12 mouse cellular contexts compared by ENCODE assay signal in the genomic region with DNA sequence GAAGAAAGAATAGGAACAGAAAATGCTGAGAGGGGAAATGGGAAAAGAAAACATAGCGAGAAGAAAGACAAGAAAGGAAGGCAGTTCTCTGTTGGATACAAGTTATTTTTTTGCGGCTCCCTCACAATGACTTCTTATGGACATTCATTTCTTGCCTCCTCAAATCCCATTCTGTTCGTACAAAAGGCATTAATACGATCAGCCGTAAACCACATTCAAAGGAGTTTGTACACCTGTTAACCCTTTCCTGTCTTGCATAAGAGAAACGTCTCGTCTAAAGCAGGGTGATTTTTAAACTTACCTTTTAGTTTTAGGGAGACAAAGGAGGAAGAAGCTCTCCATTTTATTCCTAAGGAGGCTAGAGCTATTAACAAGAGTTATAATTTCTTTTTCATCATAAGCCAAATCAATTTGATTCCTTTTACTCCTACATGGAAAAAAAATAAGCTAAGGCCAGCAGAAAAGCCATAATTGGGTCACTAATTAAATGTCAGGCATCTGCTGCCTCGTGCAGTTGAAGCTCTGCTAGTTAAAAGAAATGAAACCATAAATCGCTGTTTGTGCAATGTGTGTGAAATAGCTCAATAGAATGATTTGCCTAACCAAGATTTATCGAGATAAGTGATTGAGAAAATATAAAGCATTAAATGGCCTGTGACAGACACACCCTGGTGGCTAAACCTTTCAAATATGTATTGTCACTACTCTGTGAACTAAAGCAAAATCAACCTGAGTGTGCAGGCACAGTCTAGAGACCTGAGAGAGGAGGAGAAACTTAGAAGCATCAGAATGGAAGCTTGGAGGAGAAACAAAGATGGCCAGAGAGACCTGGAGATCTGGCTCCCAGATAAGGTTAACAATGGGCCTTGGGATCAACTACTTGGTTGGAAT.
A peak's percentile ranks its signal among the peaks of the same experiment; 100 is the strongest.
DNase-seq lines count a peak whose midpoint lies in the region; ATAC-seq lines count a peak whose summit lies in the region.
"Had no signal": no experiment of that assay in that cellular context is flagged by ENCODE, and none has a peak within 500 bp of the region (broad histone marks: within the 10 kb centered on the region; RNA-seq: fewer than 3 reads in every experiment).

No protein-coding gene starts in this region.

- H3K27me3 ChIP-seq in hindbrain, embryonic 13.5 days, result no peaks in the 10 kb centered on the region
- no peaks in the 10 kb centered on the region for H3K27me3 ChIP-seq in hindbrain, embryonic 10.5 days (ENCODE audit: insufficient read depth, poor library complexity, severe bottlenecking)
- no peaks in the 10 kb centered on the region for H3K27me3 ChIP-seq in forebrain, embryonic 11.5 days (ENCODE audit: control insufficient read depth, insufficient read depth, low read length)
- no peaks in the 10 kb centered on the region for H3K27me3 ChIP-seq in midbrain, embryonic 11.5 days (ENCODE audit: control insufficient read depth, insufficient read depth, low read length)
- H3K27me3 ChIP-seq: liver, embryonic 12.5 days; megakaryocyte, embryonic 14.5 days had no signal

- H3K4me1 ChIP-seq in hindbrain, embryonic 13.5 days (replicated peaks), result no peaks in the 10 kb centered on the region
- H3K4me1 ChIP-seq in hindbrain, embryonic 10.5 days (replicated peaks), result peaks cover 8% of the 10 kb centered on the region; the same call in 1 of the 2 replicates
- no peaks in the 10 kb centered on the region; the same call in 1 of the 2 replicates for H3K4me1 ChIP-seq in forebrain, embryonic 11.5 days (replicated peaks; ENCODE audit: control insufficient read depth, insufficient read depth, low read length)
- H3K4me1 ChIP-seq in midbrain, embryonic 11.5 days (ENCODE audit: control insufficient read depth, insufficient read depth, low read length), result no peaks in the 10 kb centered on the region
- H3K4me1 ChIP-seq: liver, embryonic 12.5 days; megakaryocyte, embryonic 14.5 days had no signal

- H3K9ac ChIP-seq in hindbrain, embryonic 13.5 days, result no peak overlapping the region
- no peak overlapping the region for H3K9ac ChIP-seq in forebrain, embryonic 11.5 days (ENCODE audit: low read length)
- H3K9ac ChIP-seq in midbrain, embryonic 11.5 days (ENCODE audit: low read length), result no peak overlapping the region
- H3K9ac ChIP-seq: liver, embryonic 12.5 days had no signal

- no peak for ATAC-seq in hindbrain, embryonic 13.5 days (ENCODE audit: low FRiP score)
- ATAC-seq in forebrain, embryonic 11.5 days (replicated peaks; ENCODE audit: low FRiP score), result peak; percentile 28; the same call in 1 of the 2 replicates
- 0 out of 2 replicates have a peak, but pooled peaks have one; percentile 45 for ATAC-seq in midbrain, embryonic 11.5 days (ENCODE audit: low FRiP score)
- ATAC-seq: liver, embryonic 12.5 days had no signal

- WGBS in hindbrain, embryonic 13.5 days, result 27% methylated on average over 10 of the region's 10 CpGs
- 47% methylated on average over 10 of the region's 10 CpGs for WGBS in hindbrain, embryonic 10.5 days
- 22% methylated on average over 10 of the region's 10 CpGs for WGBS in forebrain, embryonic 11.5 days
- 29% methylated on average over 10 of the region's 10 CpGs for WGBS in midbrain, embryonic 11.5 days

- no peaks in the 10 kb centered on the region for H3K9me3 ChIP-seq in hindbrain, embryonic 13.5 days
- no peaks in the 10 kb centered on the region for H3K9me3 ChIP-seq in hindbrain, embryonic 10.5 days
- H3K9me3 ChIP-seq in forebrain, embryonic 11.5 days (ENCODE audit: control insufficient read depth, low read length), result no peaks in the 10 kb centered on the region
- no peaks in the 10 kb centered on the region for H3K9me3 ChIP-seq in midbrain, embryonic 11.5 days (ENCODE audit: control insufficient read depth, low read length)
- H3K9me3 ChIP-seq: G1E; liver, embryonic 12.5 days; megakaryocyte, embryonic 14.5 days had no signal

- no peak overlapping the region for H3K4me3 ChIP-seq in hindbrain, embryonic 13.5 days
- H3K4me3 ChIP-seq in hindbrain, embryonic 10.5 days, result no peak overlapping the region
- no peak overlapping the region for H3K4me3 ChIP-seq in forebrain, embryonic 11.5 days (ENCODE audit: low read depth, low read length)
- H3K4me3 ChIP-seq in midbrain, embryonic 11.5 days (ENCODE audit: low read depth, low read length), result no peak overlapping the region
- H3K4me3 ChIP-seq: liver, embryonic 12.5 days; megakaryocyte, embryonic 14.5 days had no signal

- DNase-seq in hindbrain, embryonic 10.5 days (ENCODE audit: low spot score), result no peak
- no peak for DNase-seq in forebrain, embryonic 11.5 days (ENCODE audit: low spot score)
- DNase-seq in midbrain, embryonic 11.5 days (ENCODE audit: low spot score, missing footprints), result no peak
- DNase-seq in retina, embryonic 14.5 days (ENCODE audit: low spot score), result peak; percentile 38
- no peak for DNase-seq in frontal cortex, postnatal 10 days (ENCODE audit: low spot score in 2 of 2)
- no peak for DNase-seq in adrenal gland, adult 8-10 months
- DNase-seq: heart, adult 11 months; kidney, adult 9 months had no signal

- 0 out of 2 replicates have a peak overlapping the region, but pooled peaks have one; percentile 17 for H3K4me2 ChIP-seq in hindbrain, embryonic 13.5 days
- 0 out of 2 replicates have a peak overlapping the region, but pooled peaks have one; percentile 0 for H3K4me2 ChIP-seq in forebrain, embryonic 11.5 days (ENCODE audit: low read depth, low read length, severe bottlenecking)
- no peak overlapping the region for H3K4me2 ChIP-seq in midbrain, embryonic 11.5 days
- H3K4me2 ChIP-seq: liver, embryonic 12.5 days had no signal

- H3K36me3 ChIP-seq in hindbrain, embryonic 13.5 days, result no peaks in the 10 kb centered on the region
- no peaks in the 10 kb centered on the region for H3K36me3 ChIP-seq in hindbrain, embryonic 10.5 days
- no peaks in the 10 kb centered on the region for H3K36me3 ChIP-seq in forebrain, embryonic 11.5 days (ENCODE audit: control insufficient read depth, insufficient read depth, low read length)
- H3K36me3 ChIP-seq in midbrain, embryonic 11.5 days (ENCODE audit: control insufficient read depth, insufficient read depth, low read length), result no peaks in the 10 kb centered on the region
- H3K36me3 ChIP-seq: G1E; liver, embryonic 12.5 days had no signal

- H3K27ac ChIP-seq in hindbrain, embryonic 13.5 days, result no peak overlapping the region
- no peak overlapping the region for H3K27ac ChIP-seq in hindbrain, embryonic 10.5 days
- no peak overlapping the region for H3K27ac ChIP-seq in forebrain, embryonic 11.5 days (ENCODE audit: low read depth, low read length)
- H3K27ac ChIP-seq in midbrain, embryonic 11.5 days (ENCODE audit: low read depth, low read length), result no peak overlapping the region
- H3K27ac ChIP-seq: liver, embryonic 12.5 days had no signal
